Mouse (Mus musculus): Measurements from ENCODE around the gene Rab39.

- TF ChIP-seq CTCF (conservative IDR thresholded peaks at IDR 0.05; ENCODE audit: low read length) (no peak), POU5F1 (IDR thresholded peaks at IDR 0.05; ENCODE audit: borderline replicate concordance, low read length) (no peak), NANOG (IDR thresholded peaks at IDR 0.05; ENCODE audit: borderline replicate concordance, low read length) (no peak)
Observed at GRCm38 (mm10) chr9:53754801-53755200, 48.8 kb upstream of the Rab39 start.
